Mouse (Mus musculus) bone marrow macrophage, adult 2 months (primary cell): ENCODE results near the gene Rtn4rl1.

Experiments used
- CTCF ChIP-seq: IDR thresholded peaks from 2 replicates; pipeline ENCODE4 v1.5.1; 2012; ENCODE audit warnings: low read depth, mild to moderate bottlenecking, low read length, moderate library complexity
- POLR2A ChIP-seq: IDR thresholded peaks from 2 replicates; pipeline ENCODE4 v1.6.1; 2012; ENCODE audit warnings: mild to moderate bottlenecking, low read depth, low read length, borderline replicate concordance

DNA sequence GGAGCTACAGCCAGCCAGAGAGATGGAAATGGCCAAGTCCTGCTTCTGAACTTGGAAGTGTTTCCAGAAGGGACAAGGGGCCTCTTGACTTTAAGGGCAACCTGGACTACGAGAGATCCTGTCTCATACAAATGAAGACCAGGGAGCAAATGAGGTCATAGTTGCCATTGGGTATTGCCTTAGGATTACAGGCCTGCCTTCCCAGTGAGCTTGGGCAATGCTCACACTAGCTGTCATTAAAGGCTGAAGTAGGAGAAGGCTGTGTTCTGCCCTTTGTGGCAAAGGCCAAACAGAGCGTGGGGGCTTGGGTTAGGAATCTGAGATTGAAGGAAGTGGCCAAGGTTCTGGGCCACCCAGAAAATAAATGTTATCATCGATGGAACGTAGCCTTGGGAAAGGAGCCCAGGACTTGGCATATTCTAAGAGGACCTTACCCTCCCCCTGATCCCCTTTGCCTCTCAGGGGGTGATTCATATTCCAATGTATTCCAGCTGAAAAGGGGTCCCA is 57.5 kb downstream of the Rtn4rl1 start:
- TF ChIP-seq CTCF (no peak), POLR2A (no peak)
